18 mouse cellular contexts compared by ENCODE assay signal in the genomic region with DNA sequence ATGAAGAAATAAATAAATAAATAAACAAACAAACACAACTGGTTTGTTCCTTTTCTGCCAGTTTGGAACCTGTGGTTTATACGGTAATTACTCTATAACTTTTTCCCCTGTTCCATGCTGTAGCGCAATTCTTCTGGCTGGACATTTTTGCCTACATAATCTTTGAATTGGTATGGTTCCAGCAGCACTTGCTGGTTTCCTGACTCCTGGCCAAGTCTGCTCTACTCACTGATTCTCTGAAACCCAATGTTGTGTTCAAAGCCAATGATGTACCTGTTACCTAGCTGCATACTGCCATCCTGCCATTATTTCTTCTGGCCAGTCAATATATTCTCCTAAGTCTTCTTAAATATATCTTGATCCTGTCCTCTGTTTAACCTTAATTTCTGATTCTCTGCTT.
DNase-seq lines count a peak whose midpoint lies in the region; ATAC-seq and TF ChIP-seq lines count a peak whose summit lies in the region.
"Had no signal": no experiment of that assay in that cellular context is flagged by ENCODE, and none has a peak within 500 bp of the region (broad histone marks: within the 10 kb centered on the region; RNA-seq: fewer than 3 reads in every experiment).

No protein-coding gene starts in this region.

- no peak overlapping the region for H3K4me2 ChIP-seq in embryonic facial prominence, embryonic 14.5 days (ENCODE audit: low read depth, low read length)
- no peak overlapping the region for H3K4me2 ChIP-seq in limb, embryonic 14.5 days (replicated peaks; ENCODE audit: low read depth, low read length, severe bottlenecking)
- H3K4me2 ChIP-seq: embryonic facial prominence, embryonic 12.5 days; forebrain, embryonic 12.5 days; heart, embryonic 12.5 days; hindbrain, embryonic 15.5 days had no signal

- H3K4me3 ChIP-seq in embryonic facial prominence, embryonic 14.5 days (ENCODE audit: low read depth, low read length) = no peak overlapping the region
- H3K4me3 ChIP-seq in embryonic facial prominence, embryonic 10.5 days = no peak overlapping the region
- H3K4me3 ChIP-seq in limb, embryonic 14.5 days (replicated peaks; ENCODE audit: low read length) = no peak overlapping the region
- no peak overlapping the region for H3K4me3 ChIP-seq in limb, embryonic 10.5 days
- H3K4me3 ChIP-seq: embryonic facial prominence, embryonic 12.5 days; forebrain, embryonic 12.5 days; gastrocnemius, adult 2 months; heart, embryonic 12.5 days; hindbrain, embryonic 15.5 days had no signal

- no peak for TF ChIP-seq POLR2A in limb, embryonic 14.5 days (IDR thresholded peaks at IDR 0.05; ENCODE audit: borderline replicate concordance, extremely low read depth, insufficient read depth, insufficient read length)
- TF ChIP-seq POLR2A in brain, embryonic 14.5 days (IDR thresholded peaks at IDR 0.05; ENCODE audit: borderline replicate concordance, extremely low read depth, insufficient read depth, insufficient read length, poor library complexity, severe bottlenecking) = no peak

- no peaks in the 10 kb centered on the region for H3K4me1 ChIP-seq in embryonic facial prominence, embryonic 14.5 days (ENCODE audit: control insufficient read depth, insufficient read depth, low read length)
- 0 out of 2 replicates have a peak, but pooled peaks cover 2% of the 10 kb centered on the region for H3K4me1 ChIP-seq in embryonic facial prominence, embryonic 10.5 days
- no peaks in the 10 kb centered on the region for H3K4me1 ChIP-seq in limb, embryonic 14.5 days (ENCODE audit: control insufficient read depth, insufficient read depth, low read length)
- peaks cover 7% of the 10 kb centered on the region; the same call in 1 of the 2 replicates for H3K4me1 ChIP-seq in limb, embryonic 10.5 days
- H3K4me1 ChIP-seq: embryonic facial prominence, embryonic 12.5 days; forebrain, embryonic 12.5 days; heart, embryonic 12.5 days; hindbrain, embryonic 15.5 days had no signal

- TF ChIP-seq CTCF in brain, embryonic 14.5 days (IDR thresholded peaks at IDR 0.05; ENCODE audit: borderline replicate concordance, extremely low read depth, insufficient read depth, insufficient read length) = no peak

- DNase-seq in cerebellum, postnatal 10 days = peak; percentile 77 to 83
- no peak for DNase-seq in cerebellum, adult 9-10 months
- DNase-seq in embryonic facial prominence, embryonic 14.5 days (ENCODE audit: low spot score) = peak; percentile 25
- DNase-seq in embryonic facial prominence, embryonic 10.5 days (ENCODE audit: low spot score) = no peak
- peak; percentile 36 for DNase-seq in limb, embryonic 14.5 days (ENCODE audit: low spot score)
- no peak for DNase-seq in limb, embryonic 10.5 days (ENCODE audit: low spot score)
- peak; percentile 15 for DNase-seq in brain, embryonic 14.5 days (ENCODE audit: low read depth)
- DNase-seq: adrenal gland, postnatal 36 days; cerebellum, adult 11-12 months; embryo, embryonic 11 days; gastrocnemius, adult 2 months; gastrocnemius, postnatal 25 days had no signal

- no peak overlapping the region for H3K27ac ChIP-seq in embryonic facial prominence, embryonic 14.5 days (replicated peaks; ENCODE audit: low read depth, low read length)
- no peak overlapping the region for H3K27ac ChIP-seq in embryonic facial prominence, embryonic 10.5 days (replicated peaks)
- no peak overlapping the region for H3K27ac ChIP-seq in limb, embryonic 14.5 days (replicated peaks; ENCODE audit: low read depth, low read length)
- no peak overlapping the region for H3K27ac ChIP-seq in limb, embryonic 10.5 days
- H3K27ac ChIP-seq: embryonic facial prominence, embryonic 12.5 days; forebrain, embryonic 12.5 days; gastrocnemius, adult 2 months; hindbrain, embryonic 15.5 days had no signal

- no peak for ATAC-seq in embryonic facial prominence, embryonic 14.5 days (ENCODE audit: low read depth)
- no peak for ATAC-seq in limb, embryonic 14.5 days (ENCODE audit: low FRiP score, low read depth)
- ATAC-seq: inflammation-experienced regulatory T-cells, adult 6 months; intestine, postnatal 0 days had no signal

- no peak overlapping the region for H3K9ac ChIP-seq in embryonic facial prominence, embryonic 14.5 days (ENCODE audit: low read depth, low read length)
- no peak overlapping the region for H3K9ac ChIP-seq in limb, embryonic 14.5 days (ENCODE audit: low read depth, low read length, severe bottlenecking)
- H3K9ac ChIP-seq: embryonic facial prominence, embryonic 12.5 days; forebrain, embryonic 12.5 days; heart, embryonic 12.5 days; hindbrain, embryonic 15.5 days had no signal

- 84% methylated on average over 2 of the region's 2 CpGs for WGBS in embryonic facial prominence, embryonic 14.5 days
- WGBS in embryonic facial prominence, embryonic 10.5 days = 95% methylated on average over 2 of the region's 2 CpGs
- WGBS in limb, embryonic 14.5 days = 74% methylated on average over 2 of the region's 2 CpGs
- WGBS in limb, embryonic 10.5 days = 97% methylated on average over 2 of the region's 2 CpGs

- no peaks in the 10 kb centered on the region for H3K27me3 ChIP-seq in embryonic facial prominence, embryonic 14.5 days (replicated peaks; ENCODE audit: control insufficient read depth, insufficient read depth, low read length)
- H3K27me3 ChIP-seq in embryonic facial prominence, embryonic 10.5 days (replicated peaks; ENCODE audit: low read depth, poor library complexity, severe bottlenecking) = no peaks in the 10 kb centered on the region
- no peaks in the 10 kb centered on the region for H3K27me3 ChIP-seq in limb, embryonic 14.5 days (ENCODE audit: control insufficient read depth, insufficient read depth, low read length)
- H3K27me3 ChIP-seq in limb, embryonic 10.5 days (ENCODE audit: low read depth, poor library complexity, severe bottlenecking) = no peaks in the 10 kb centered on the region
- H3K27me3 ChIP-seq: embryonic facial prominence, embryonic 12.5 days; forebrain, embryonic 12.5 days; heart, embryonic 12.5 days; hindbrain, embryonic 15.5 days had no signal

- H3K36me3 ChIP-seq in embryonic facial prominence, embryonic 14.5 days (ENCODE audit: control insufficient read depth, insufficient read depth, low read length) = no peaks in the 10 kb centered on the region
- H3K36me3 ChIP-seq in embryonic facial prominence, embryonic 10.5 days (replicated peaks) = no peaks in the 10 kb centered on the region
- H3K36me3 ChIP-seq in limb, embryonic 14.5 days (ENCODE audit: control insufficient read depth, insufficient read depth, low read length) = no peaks in the 10 kb centered on the region
- no peaks in the 10 kb centered on the region for H3K36me3 ChIP-seq in limb, embryonic 10.5 days
- H3K36me3 ChIP-seq: embryonic facial prominence, embryonic 12.5 days; forebrain, embryonic 12.5 days; heart, embryonic 12.5 days; hindbrain, embryonic 15.5 days had no signal

- no peaks in the 10 kb centered on the region for H3K9me3 ChIP-seq in embryonic facial prominence, embryonic 14.5 days (ENCODE audit: control insufficient read depth, low read length)
- no peaks in the 10 kb centered on the region for H3K9me3 ChIP-seq in embryonic facial prominence, embryonic 10.5 days
- no peaks in the 10 kb centered on the region for H3K9me3 ChIP-seq in limb, embryonic 14.5 days (ENCODE audit: control insufficient read depth, low read length)
- H3K9me3 ChIP-seq in limb, embryonic 10.5 days (replicated peaks) = no peaks in the 10 kb centered on the region
- H3K9me3 ChIP-seq: embryonic facial prominence, embryonic 12.5 days; forebrain, embryonic 12.5 days; heart, embryonic 12.5 days; hindbrain, embryonic 15.5 days had no signal

Comparison
In these comparisons a context has a peak if more than half of its experiments do, and no peak if none do; other contexts are left out.
1. DNase-seq: peak in cerebellum, postnatal 10 days (2 of 2), embryonic facial prominence, embryonic 14.5 days (single experiment), limb, embryonic 14.5 days (single experiment) and brain, embryonic 14.5 days (single experiment); none in cerebellum, adult 9-10 months (single experiment), embryonic facial prominence, embryonic 10.5 days (single experiment) and limb, embryonic 10.5 days (single experiment).